Mouse (Mus musculus): Measurements from ENCODE around the gene Fgfr2.

The Fgfr2 gene

GRCm38 (mm10) chr7:133123244-133123998, at the start of gene Fgfr2:
Gene Fgfr2 (minus strand): TSS chr7:133123350.
- DNase-seq (ENCODE audit: low read depth in 2 of 2, low spot score in 2 of 2), result no peak

- no peak for DNase-seq (ENCODE audit: low read depth in 2 of 2, low spot score in 2 of 2)
Measured at GRCm38 (mm10) chr7:133171403-133172032, 48.4 kb upstream of the Fgfr2 start.

GRCm38 (mm10) chr7:133168928-133169327, 45.8 kb upstream of the Fgfr2 start:
- DNase-seq (ENCODE audit: low read depth in 2 of 2, low spot score in 2 of 2), result no peak

GRCm38 (mm10) chr7:133167903-133168302, 44.8 kb upstream of the Fgfr2 start:
- DNase-seq (ENCODE audit: low read depth in 2 of 2, low spot score in 2 of 2), result no peak

GRCm38 (mm10) chr7:133164770-133165169, 41.6 kb upstream of the Fgfr2 start:
- DNase-seq (ENCODE audit: low read depth in 2 of 2, low spot score in 2 of 2), result no peak

DNA sequence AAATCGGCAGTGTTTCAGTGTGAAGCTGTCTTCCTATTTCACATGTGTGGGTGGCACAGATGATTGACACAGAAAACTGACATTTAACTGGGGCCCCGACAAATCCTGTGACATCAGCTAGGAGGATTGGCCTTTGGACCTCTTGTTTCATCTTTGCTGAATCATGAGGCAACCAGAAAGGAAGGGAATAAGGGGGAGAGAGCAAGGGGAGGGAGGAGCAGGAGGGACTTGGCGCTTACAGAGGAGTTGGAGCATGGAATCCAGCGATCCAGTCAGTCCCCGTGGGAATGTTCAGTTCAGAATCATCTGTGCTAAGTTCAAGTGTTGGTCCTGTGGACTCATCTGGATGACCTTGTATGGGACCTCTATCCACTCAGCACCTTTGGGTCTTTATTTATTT, 39.9 kb upstream of the Fgfr2 start:
- DNase-seq (ENCODE audit: low read depth in 2 of 2, low spot score in 2 of 2), result no peak

- DNase-seq (ENCODE audit: low read depth in 2 of 2, low spot score in 2 of 2), result no peak
Measured at GRCm38 (mm10) chr7:133162131-133162530, 39.0 kb upstream of the Fgfr2 start.

DNA sequence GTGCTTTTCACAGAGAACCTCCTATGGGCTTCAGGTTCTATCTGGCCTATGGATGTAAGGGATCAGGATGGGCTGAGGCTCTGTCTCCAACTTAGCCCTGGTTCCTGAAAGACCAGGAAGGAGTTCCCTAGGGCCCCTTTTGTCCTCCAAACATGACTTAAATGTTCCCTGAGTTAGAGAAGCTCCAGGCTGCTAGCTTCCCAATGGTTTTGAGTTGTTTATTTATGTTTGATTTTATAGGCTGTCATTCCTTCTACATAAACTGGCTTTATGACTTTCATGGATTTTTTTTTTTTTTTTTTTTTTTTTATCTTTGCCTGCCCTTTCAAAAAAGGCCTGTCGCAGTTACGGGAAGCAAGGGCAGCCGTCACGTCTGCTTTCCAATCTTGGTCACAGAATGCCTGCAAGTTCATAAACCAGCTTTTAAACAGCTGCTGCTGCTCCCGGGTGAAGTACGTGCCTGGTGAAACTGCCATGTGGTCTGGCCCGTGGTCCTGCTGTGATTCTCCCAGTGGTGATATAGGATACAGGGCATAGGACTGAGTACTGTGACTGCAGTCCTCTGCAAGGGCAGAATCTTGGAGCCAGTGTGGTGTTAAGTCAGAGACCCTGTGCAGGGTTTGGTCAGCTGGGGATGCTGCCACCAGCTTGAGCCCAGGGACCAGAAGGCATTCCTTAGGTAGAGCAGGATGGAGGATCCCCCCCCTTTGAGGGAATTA, 38.4 kb upstream of the Fgfr2 start:
- no peak for DNase-seq (ENCODE audit: low read depth in 2 of 2, low spot score in 2 of 2)

- no peak for DNase-seq (ENCODE audit: low read depth in 2 of 2, low spot score in 2 of 2)
Measured at GRCm38 (mm10) chr7:133159519-133159918, 36.4 kb upstream of the Fgfr2 start.

- no peak for DNase-seq (ENCODE audit: low read depth in 2 of 2, low spot score in 2 of 2)
Measured at GRCm38 (mm10) chr7:133155621-133156020, 32.5 kb upstream of the Fgfr2 start.

DNA sequence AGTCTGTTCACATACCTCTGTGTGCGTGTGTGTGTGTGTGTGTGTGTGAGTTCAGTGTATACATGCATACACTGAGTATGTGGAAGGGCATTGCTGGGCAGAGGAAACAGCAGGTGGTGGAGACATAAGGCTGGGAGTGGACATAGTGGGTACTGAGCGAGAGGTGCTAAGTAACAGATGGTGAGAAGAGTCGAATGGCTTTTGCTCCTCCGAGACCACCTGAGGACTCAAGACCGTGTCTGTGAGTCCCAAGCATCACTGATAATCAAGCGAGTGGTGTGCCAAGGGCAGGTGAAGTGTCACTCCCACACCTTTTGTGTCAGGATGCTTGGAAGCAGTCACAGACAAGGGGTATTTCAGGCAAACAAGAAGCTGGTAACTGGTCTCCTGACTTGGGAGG, 31.7 kb upstream of the Fgfr2 start:
- no peak for DNase-seq (ENCODE audit: low read depth in 2 of 2, low spot score in 2 of 2)

DNA sequence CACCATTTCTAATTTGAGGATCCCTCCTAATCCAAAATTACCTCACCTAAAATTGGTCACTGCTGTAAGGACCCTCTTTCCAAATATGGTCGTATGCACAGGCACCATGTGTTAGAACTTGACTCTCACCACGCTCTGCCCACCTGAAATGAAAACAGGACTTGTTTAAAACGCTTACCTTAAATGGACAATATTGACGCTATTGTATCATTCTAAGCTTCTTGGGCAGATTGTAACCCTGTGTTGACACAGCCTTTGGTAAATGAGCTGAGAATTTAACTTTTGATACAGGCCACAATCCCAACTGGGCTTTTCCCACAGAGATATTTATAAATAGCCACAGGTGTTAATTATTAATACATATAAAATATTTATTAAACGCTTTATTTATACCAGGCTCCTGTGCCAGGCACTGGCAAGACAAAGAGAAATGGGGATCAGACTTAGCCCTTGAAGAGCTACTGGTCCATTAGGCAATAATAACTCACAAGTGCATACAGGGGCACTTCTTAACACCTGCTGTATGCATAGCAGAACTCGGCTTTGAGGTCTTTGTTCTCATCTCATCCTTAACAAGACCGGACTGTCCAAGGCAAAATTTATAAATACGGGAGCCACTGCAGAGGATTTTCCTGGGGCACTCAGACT, 16.7 kb upstream of the Fgfr2 start:
- DNase-seq (ENCODE audit: low read depth in 2 of 2, low spot score in 2 of 2), result no peak

DNA sequence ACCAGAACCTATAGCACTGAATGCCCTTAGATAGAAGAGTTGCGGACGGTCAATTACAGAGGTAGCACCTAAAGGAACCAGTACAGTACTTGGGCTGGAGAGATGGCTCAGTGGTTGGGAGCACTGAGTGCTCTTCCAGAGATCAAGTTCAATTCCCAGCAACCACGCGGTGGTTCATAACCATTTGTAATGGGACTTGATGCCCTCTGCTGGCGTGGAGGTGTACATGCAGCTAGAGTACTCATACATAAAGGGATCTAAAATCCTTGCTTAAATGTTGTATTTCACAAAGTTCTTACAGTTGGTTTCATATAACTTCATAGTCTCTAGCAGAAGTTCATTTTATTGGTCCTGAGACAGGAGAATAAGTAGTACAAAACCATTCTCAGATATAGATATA, 10.4 kb upstream of the Fgfr2 start:
- no peak for DNase-seq (ENCODE audit: low read depth in 2 of 2, low spot score in 2 of 2)

GRCm38 (mm10) chr7:133132702-133133101, 9.6 kb upstream of the Fgfr2 start:
- DNase-seq (ENCODE audit: low read depth in 2 of 2, low spot score in 2 of 2), result no peak

- DNase-seq (ENCODE audit: low read depth in 2 of 2, low spot score in 2 of 2), result no peak
Measured at GRCm38 (mm10) chr7:133124701-133125485, 1.7 kb upstream of the Fgfr2 start.

- no peak for DNase-seq (ENCODE audit: low read depth in 2 of 2, low spot score in 2 of 2)
Measured at GRCm38 (mm10) chr7:133123999-133124700, 1.0 kb upstream of the Fgfr2 start, which contains the start of gene Ctbp2. Gene Ctbp2 (minus strand): TSS chr7:133124354.

- no peak for DNase-seq (ENCODE audit: low read depth in 2 of 2, low spot score in 2 of 2)
Measured at GRCm38 (mm10) chr7:133122379-133123243, 539 bp downstream of the Fgfr2 start.

DNA sequence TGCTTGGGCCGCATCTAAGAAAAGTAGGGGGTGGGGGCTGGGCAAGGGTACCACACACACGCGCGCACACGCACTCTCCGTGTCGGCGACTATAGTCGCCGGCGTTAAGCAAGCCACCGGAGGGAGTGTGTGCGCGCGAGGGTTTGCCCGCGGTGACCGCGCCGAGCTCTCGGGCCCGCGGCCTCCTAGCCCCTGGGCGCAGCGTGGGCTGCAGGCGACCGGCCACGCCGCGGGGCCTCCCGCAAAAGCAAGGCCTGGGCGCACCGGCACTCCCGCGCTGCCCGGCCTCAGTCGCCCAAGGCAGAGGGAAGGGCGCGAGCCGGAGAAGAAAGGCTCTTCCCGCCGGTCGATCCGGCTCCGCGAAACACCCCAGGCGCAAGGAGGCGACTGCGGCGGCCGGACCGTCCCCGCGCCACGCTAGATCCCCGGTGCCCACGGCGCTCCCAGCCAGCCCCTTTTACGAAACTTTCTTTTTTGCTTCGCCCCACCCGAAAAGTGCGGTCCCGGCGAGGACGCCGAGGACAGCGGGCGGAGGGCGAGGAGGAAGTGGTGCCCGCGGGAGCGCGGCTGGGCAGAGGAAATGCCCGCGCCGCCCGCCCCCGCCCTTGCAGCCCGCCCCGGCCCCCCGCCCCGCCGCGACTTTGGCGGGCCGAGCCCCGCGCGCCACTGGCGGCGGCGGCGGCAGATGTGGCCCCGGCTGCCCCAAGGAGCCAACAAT, 1.3 kb downstream of the Fgfr2 start:
- no peak for DNase-seq (ENCODE audit: low read depth in 2 of 2, low spot score in 2 of 2)
